Mouse (Mus musculus) liver, adult 2 months (tissue): ENCODE results near the gene Evc2.

ENCODE experiments used
- CTCF ChIP-seq: fragments of 200-500 bp; IDR thresholded peaks from 2 replicates; pipeline ENCODE4 v1.5.1; 2011; ENCODE audit warnings: low read depth, low read length, control low read depth
- POLR2A ChIP-seq: fragments of 200-500 bp; IDR thresholded peaks from 2 replicates; pipeline ENCODE4 v1.6.1; 2011; ENCODE audit warnings: low read length, control low read depth; ENCODE audit not compliant: insufficient read depth; ENCODE audit errors: extremely low read depth

DNA sequence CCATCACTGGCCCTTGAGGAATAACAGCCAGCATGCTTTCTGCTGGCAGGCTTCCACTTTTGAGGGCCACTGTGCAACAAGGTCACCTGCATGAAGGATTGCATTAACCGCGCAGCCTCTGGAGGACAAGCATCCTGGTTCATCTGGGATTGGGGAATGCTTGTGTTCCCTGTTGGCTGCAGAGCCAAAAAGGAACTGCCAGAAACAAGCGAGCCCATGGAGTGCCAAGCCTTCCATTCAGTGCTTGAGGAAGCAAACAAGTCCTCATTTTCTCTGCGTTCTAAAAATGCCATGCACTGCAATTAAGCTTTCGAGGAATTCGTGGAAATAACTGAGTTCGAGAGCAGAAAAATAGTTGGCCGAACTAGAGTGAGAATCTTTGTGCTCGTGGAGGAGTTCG, 127.2 kb downstream of the Evc2 start:
- no peak for TF ChIP-seq CTCF
- TF ChIP-seq POLR2A = no peak
